Mouse (Mus musculus): ENCODE measurements at regions not wholly inside any gene's neighbourhood (a gene's known extent, or its start where the extent isn't known, plus 50 kb on each side); places are given as distances from the start of the nearest gene placed in this dataset.

DNA sequence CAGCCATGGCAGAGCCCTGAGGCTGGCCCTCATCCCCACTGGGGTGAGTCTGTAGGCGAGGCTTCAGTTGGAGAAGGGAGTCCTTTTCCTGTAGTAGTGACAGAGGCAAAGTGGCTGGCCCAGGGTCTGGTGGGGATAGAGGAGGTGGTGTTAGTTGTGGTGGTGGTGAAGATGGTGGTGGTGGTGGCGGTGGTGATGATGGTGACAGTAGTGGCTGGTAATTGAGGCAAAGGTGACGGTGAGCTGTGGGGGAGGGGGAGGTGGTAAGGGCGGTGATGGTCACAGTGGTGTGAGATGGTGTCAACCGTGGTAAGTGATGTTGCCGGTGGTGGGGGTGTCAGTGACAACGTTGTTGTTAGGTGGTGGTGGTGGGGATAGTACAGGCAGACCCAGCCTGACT, 52.6 kb upstream of the Runx3 start:
- Histone ChIP-seq H3K9ac (ENCODE audit: low read depth, low read length) (no peak overlapping the region), H3K27me3 (ENCODE audit: insufficient read depth, low read length) (no peaks in the 10 kb centered on the region), H3K4me1 (replicated peaks; ENCODE audit: insufficient read depth, low read length) (no peaks in the 10 kb centered on the region), H3K9me3 (replicated peaks; ENCODE audit: low read length) (no peaks in the 10 kb centered on the region), H3K36me3 (ENCODE audit: insufficient read depth, low read length) (no peaks in the 10 kb centered on the region), H3K4me2 (ENCODE audit: low read length) (no peak overlapping the region), H3K27ac (no peak overlapping the region), H3K4me3 (replicated peaks; ENCODE audit: low read depth, low read length) (no peak overlapping the region)
- no peak for TF ChIP-seq CTCF (IDR thresholded peaks at IDR 0.05; ENCODE audit: low read depth)
- DNase-seq (ENCODE audit: low spot score) (no peak), ATAC-seq (replicated peaks; ENCODE audit: low FRiP score, low read depth) (no peak)
- 73% methylated on average over 7 of the region's 7 CpGs for WGBS

DNA sequence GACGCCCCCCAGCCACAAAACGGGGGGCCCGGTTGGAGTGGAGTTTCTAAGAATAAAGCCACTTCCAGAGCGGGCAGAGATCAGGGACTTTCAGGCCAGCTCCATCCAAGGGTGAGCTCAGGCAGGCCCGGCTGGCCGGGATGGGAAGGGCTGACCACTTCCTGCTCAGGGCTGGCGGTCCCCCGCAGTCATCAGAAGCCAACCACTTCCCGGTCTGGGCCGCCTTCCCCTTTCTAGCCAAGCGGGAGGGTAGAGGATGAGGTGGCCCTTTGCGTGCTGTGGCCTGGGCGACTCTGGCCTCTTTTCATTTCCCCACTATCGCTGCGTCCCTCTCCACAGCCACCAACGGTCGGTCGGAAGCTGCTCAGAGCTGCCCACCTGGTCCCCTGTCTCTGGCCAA, 50.6 kb upstream of the Runx3 start:
- H3K27ac ChIP-seq: no peak overlapping the region
- H3K4me3 ChIP-seq (replicated peaks; ENCODE audit: low read depth, low read length): no peak overlapping the region
- WGBS: 72% methylated on average over 17 of the region's 18 CpGs
- ATAC-seq (replicated peaks; ENCODE audit: low FRiP score, low read depth) (no peak; the same call in 1 of the 2 replicates), DNase-seq (ENCODE audit: low spot score) (no peak)
- TF ChIP-seq CTCF (IDR thresholded peaks at IDR 0.05; ENCODE audit: low read depth): no peak
- no peak overlapping the region for H3K9ac ChIP-seq (ENCODE audit: low read depth, low read length)
- H3K4me2 ChIP-seq (ENCODE audit: low read length): no peak overlapping the region
- H3K36me3 ChIP-seq (ENCODE audit: insufficient read depth, low read length): no peaks in the 10 kb centered on the region
- no peaks in the 10 kb centered on the region for H3K9me3 ChIP-seq (replicated peaks; ENCODE audit: low read length)
- H3K4me1 ChIP-seq (replicated peaks; ENCODE audit: insufficient read depth, low read length): no peaks in the 10 kb centered on the region
- no peaks in the 10 kb centered on the region for H3K27me3 ChIP-seq (ENCODE audit: insufficient read depth, low read length)
